Mouse (Mus musculus) midbrain, embryonic 12.5 days (tissue): ENCODE measurements around the gene Tbc1d25. TPM values are rescaled to one million over a fixed set of nuclear protein-coding genes. Genes with fewer than 3 reads are reported as not detected.
A peak's percentile ranks its signal among the peaks of the same experiment; 100 is the strongest.

ENCODE experiments used
- ATAC-seq: fragments of 200-750 bp; cut with Nextera tagmentation; 2 replicates; pipeline ENCODE4 v1.8.0; 2017; ENCODE audit warnings: low read depth, moderate TSS enrichment, moderate library complexity; ENCODE audit not compliant: low FRiP score
- H3K27ac ChIP-seq: fragments of 300-500 bp; sonication (generic); replicated peaks from 2 replicates; pipeline ENCODE4 v1.5.1; 2016; ENCODE audit warnings: mild to moderate bottlenecking
- H3K27me3 ChIP-seq: fragments of 300-500 bp; sonication (generic); 2 replicates; pipeline ENCODE4 v1.6.1; 2016; ENCODE audit warnings: mild to moderate bottlenecking
- H3K36me3 ChIP-seq: fragments of 300-500 bp; sonication (generic); 2 replicates; pipeline ENCODE4 v1.6.1; 2016
- H3K4me1 ChIP-seq: fragments of 300-500 bp; sonication (generic); 2 replicates; pipeline ENCODE4 v1.6.1; 2016
- H3K4me2 ChIP-seq: fragments of 300-500 bp; sonication (generic); replicated peaks from 2 replicates; pipeline ENCODE4 v1.6.1; 2016; ENCODE audit warnings: mild to moderate bottlenecking, moderate library complexity
- H3K4me3 ChIP-seq: fragments of 300-500 bp; sonication (generic); 2 replicates; pipeline ENCODE4 v1.5.1; 2016; ENCODE audit warnings: mild to moderate bottlenecking
- H3K9ac ChIP-seq: fragments of 300-500 bp; sonication (generic); replicated peaks from 2 replicates; pipeline ENCODE4 v1.6.1; 2016; ENCODE audit warnings: mild to moderate bottlenecking, moderate library complexity
- H3K9me3 ChIP-seq: fragments of 300-500 bp; sonication (generic); 2 replicates; pipeline ENCODE4 v1.6.1; 2016; ENCODE audit warnings: mild to moderate bottlenecking
- WGBS: fragments of 180-500 bp; shearing (Covaris S2); methylation state at CpG from one replicate; pipeline ENCODE4 v1.1.7; 2016; 5-methylcytosine and 5-hydroxymethylcytosine counted together
- polyA plus RNA-seq: library from polyadenylated mRNA; unstranded; fragments of >200 nt; fragmentation: Nextera tagmentation; extraction: Ambion mirVana; gene quantifications from 2 replicates; pipeline ENCODE4 v1.2.1, GENCODE M21; 2016

Tbc1d25 gene
- polyA plus RNA-seq, result 12.7 and 13.2 TPM in 2 replicates

DNA sequence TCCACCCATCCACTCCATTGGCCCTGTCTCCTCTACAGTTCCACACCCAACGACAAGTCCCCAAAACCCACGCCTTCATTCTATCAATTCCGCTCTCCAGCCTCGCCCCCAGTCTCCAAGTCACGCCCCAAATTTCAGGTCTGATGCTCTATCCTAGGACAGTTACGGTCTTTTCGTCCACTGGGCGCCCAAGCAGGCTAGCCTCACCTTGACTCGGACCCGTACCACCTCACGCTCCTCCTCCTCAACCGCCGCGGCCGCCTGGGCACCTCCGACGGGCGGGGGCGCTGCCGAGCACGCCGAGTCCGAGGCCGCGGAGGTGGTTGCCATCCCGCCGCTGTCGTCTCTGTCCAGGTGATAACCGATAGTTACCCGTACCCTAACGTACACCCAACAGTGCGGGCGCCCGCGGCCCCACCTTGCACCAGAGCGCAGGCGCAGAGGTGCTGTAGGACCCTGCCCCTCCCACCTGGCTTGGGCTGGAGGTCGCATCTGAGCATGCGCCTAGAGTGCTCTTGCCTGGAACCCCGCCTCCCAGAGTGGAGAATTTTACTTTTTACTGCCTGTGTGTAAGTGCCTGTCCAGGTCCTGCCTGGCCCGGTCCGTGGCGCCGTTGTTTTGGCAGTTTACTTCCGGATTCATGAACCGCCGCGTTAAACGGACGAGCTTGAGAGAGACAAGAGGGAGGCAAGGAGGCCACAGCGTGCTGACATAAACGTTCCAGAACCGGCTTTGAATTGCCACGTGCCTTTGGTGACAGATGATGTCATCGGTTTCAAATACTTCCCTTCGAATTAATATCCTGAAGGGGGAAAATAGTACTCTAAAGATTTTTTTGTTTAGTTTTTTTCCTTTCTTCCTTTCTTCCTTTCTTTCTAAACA lies at the start of gene Tbc1d25:
Gene Tbc1d25 (minus strand): TSS at position 678 of the 882 bp plus-strand sequence.
- 19% methylated on average over 56 of the region's 56 CpGs for WGBS

DNA sequence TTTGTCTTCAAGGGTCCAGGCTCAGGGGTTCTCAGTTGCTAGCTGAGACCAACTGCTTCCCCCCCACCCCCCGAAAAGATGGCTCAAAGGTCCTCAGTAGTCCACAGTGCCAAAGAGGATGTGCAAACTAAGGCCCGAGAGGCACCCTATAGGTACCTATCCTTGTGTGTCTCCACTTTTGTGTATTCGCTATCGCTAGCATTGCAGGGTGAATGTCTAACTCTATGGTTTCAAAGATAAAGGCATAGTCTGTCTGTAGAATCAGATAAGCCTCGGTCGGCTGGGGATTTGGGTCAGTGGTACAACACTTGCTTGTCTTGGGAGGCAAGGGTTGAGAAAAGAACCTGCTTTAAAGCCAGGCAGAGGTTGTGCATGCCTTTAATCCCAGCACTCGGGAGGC lies 47.5 kb upstream of the Tbc1d25 start:
- whole genome bisulfite sequencing, result 84% methylated on average over 7 of the region's 7 CpGs
- no peak for ATAC-seq
- Histone ChIP-seq H3K4me1 (no peaks in the 10 kb centered on the region), H3K9me3 (no peaks in the 10 kb centered on the region), H3K9ac (no peak overlapping the region), H3K4me3 (no peak overlapping the region), H3K27me3 (no peaks in the 10 kb centered on the region), H3K4me2 (no peak overlapping the region), H3K27ac (no peak overlapping the region), H3K36me3 (no peaks in the 10 kb centered on the region)

More for the DNA sequence above, at the start of gene Tbc1d25:
- peak within 1 kb of the TSS; percentile 57 for H3K4me3 ChIP-seq
- peak; percentile 96 for ATAC-seq
- H3K27ac ChIP-seq, result no peak within 1 kb of the TSS
- H3K9ac ChIP-seq, result peak within 1 kb of the TSS; percentile 53
- no peaks in the 10 kb centered on the region for H3K27me3 ChIP-seq
- H3K4me1 ChIP-seq, result 0 out of 2 replicates have a peak, but pooled peaks cover 5% of the 10 kb centered on the region
- 0 out of 2 replicates have a peak, but pooled peaks cover 4% of the 10 kb centered on the region for H3K36me3 ChIP-seq
- H3K9me3 ChIP-seq, result no peaks in the 10 kb centered on the region
- peak within 1 kb of the TSS; percentile 54 for H3K4me2 ChIP-seq

DNA sequence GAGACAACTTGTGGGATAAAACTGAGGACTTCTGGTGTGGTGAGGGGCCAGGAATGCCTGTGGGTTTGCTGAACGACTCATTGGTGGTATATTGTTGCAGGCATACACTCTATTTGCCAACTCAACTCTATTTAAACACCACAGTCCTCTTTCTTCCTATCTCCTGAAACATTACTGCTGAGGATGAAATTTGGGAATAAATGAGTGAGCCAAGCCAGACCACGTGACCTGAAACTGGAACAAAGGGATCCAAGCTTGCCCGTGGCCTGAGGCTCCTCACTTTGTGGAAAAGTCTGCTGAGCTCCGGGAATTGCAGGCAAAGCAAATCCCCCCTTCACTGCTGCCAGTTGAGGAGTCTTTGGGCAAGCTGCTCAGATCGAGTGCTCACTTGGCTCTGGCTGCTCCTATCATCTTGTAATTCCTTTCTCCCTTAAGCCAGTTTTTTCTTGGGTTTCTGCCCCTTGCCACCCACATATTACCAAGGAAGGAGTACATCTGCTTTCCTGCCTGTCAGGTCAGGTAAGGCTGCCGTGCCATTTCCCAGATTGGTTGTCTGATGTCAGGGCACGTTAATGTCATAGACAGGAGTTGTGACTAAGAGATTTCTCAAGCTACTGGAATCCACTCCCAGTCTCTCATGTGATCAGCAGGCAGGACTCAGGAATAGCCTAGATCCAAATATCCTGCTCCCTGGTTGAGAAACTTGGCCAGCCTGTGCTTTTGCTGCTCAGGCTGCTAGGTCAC lies 46.9 kb upstream of the Tbc1d25 start:
- Histone ChIP-seq H3K4me2 (no peak overlapping the region), H3K27me3 (no peaks in the 10 kb centered on the region), H3K9ac (no peak overlapping the region), H3K27ac (no peak overlapping the region), H3K4me3 (no peak overlapping the region), H3K4me1 (no peaks in the 10 kb centered on the region), H3K36me3 (no peaks in the 10 kb centered on the region), H3K9me3 (no peaks in the 10 kb centered on the region)
- 55% methylated on average over 7 of the region's 7 CpGs for WGBS
- ATAC-seq, result no peak

DNA sequence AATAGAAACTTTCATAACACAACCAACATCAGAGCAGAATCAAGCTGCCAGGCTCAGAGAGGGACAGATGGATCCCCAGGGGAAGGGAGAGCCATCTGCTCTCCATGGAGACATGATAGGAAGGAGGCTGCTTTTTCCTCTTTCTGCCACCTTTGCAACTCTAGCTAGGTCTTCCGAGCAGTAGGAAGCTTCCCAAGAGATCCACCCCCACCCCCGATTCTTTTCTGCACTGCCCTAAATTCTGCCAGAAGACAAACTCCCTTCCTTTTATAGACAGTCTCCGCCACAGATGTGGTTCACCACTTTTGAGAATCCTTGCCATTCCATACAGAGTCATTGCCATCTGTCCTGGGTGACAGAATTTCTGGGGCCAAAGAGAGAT lies 46.3 kb upstream of the Tbc1d25 start:
- Histone ChIP-seq H3K27me3 (no peaks in the 10 kb centered on the region), H3K36me3 (no peaks in the 10 kb centered on the region), H3K27ac (no peak overlapping the region), H3K9ac (no peak overlapping the region), H3K4me2 (no peak overlapping the region), H3K4me3 (no peak overlapping the region), H3K4me1 (no peaks in the 10 kb centered on the region), H3K9me3 (no peaks in the 10 kb centered on the region)
- 75% methylated on average over 3 of the region's 3 CpGs for WGBS
- ATAC-seq, result no peak

GRCm38 (mm10) chrX:8219651-8220050 lies 43.7 kb upstream of the Tbc1d25 start:
- ATAC-seq, result no peak
- Histone ChIP-seq H3K4me2 (no peak overlapping the region), H3K27me3 (no peaks in the 10 kb centered on the region), H3K36me3 (no peaks in the 10 kb centered on the region), H3K9ac (no peak overlapping the region), H3K4me3 (no peak overlapping the region), H3K9me3 (no peaks in the 10 kb centered on the region), H3K4me1 (no peaks in the 10 kb centered on the region), H3K27ac (no peak overlapping the region)
- WGBS, result 46% methylated on average over 8 of the region's 8 CpGs

DNA sequence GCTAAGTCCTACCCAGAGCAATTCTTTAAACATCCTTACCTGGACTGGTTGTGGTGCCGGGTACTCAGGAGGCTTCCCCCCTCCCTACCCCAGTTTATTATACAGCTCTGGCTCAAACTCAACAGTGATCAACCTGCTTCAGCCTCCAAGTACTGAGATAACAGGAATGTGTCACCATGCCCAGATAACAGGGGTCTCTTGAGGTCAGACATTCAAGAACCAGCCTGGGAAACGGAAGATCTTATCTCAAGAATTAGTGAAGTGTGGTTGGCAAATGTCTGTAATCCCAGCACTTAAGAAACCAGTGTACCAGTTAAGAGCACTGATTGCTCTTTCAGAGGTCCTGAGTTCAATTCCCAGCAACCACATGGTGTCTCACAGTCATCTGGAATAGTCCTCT lies 42.1 kb upstream of the Tbc1d25 start:
- no peak overlapping the region for H3K27ac ChIP-seq
- no peak overlapping the region for H3K9ac ChIP-seq
- H3K4me2 ChIP-seq, result no peak overlapping the region
- 60% methylated on average over 2 of the region's 2 CpGs for WGBS
- H3K27me3 ChIP-seq, result no peaks in the 10 kb centered on the region
- no peaks in the 10 kb centered on the region for H3K36me3 ChIP-seq
- H3K9me3 ChIP-seq, result no peaks in the 10 kb centered on the region
- no peak overlapping the region for H3K4me3 ChIP-seq
- no peaks in the 10 kb centered on the region for H3K4me1 ChIP-seq
- ATAC-seq, result no peak

- Histone ChIP-seq H3K27ac (no peak overlapping the region), H3K4me2 (no peak overlapping the region), H3K9me3 (no peaks in the 10 kb centered on the region), H3K27me3 (no peaks in the 10 kb centered on the region), H3K36me3 (no peaks in the 10 kb centered on the region), H3K9ac (no peak overlapping the region), H3K4me1 (no peaks in the 10 kb centered on the region), H3K4me3 (no peak overlapping the region)
- WGBS, result 28% methylated on average over 6 of the region's 6 CpGs
- ATAC-seq, result no peak
These were observed 41.4 kb upstream of the Tbc1d25 start for GRCm38 (mm10) chrX:8217383-8217782.

GRCm38 (mm10) chrX:8211490-8212207 lies 35.7 kb upstream of the Tbc1d25 start:
- Histone ChIP-seq H3K4me2 (no peak overlapping the region), H3K9me3 (no peaks in the 10 kb centered on the region), H3K4me1 (no peaks in the 10 kb centered on the region), H3K9ac (no peak overlapping the region), H3K36me3 (no peaks in the 10 kb centered on the region), H3K4me3 (no peak overlapping the region), H3K27ac (no peak overlapping the region), H3K27me3 (no peaks in the 10 kb centered on the region)
- no peak for ATAC-seq
- 76% methylated on average over 7 of the region's 7 CpGs for WGBS

GRCm38 (mm10) chrX:8209720-8210119 lies 33.7 kb upstream of the Tbc1d25 start:
- Histone ChIP-seq H3K4me2 (no peak overlapping the region), H3K27me3 (no peaks in the 10 kb centered on the region), H3K9ac (no peak overlapping the region), H3K4me3 (no peak overlapping the region), H3K36me3 (no peaks in the 10 kb centered on the region), H3K9me3 (no peaks in the 10 kb centered on the region), H3K4me1 (peaks cover 3% of the 10 kb centered on the region; the same call in 1 of the 2 replicates), H3K27ac (no peak overlapping the region)
- no peak for ATAC-seq
- WGBS, result 72% methylated on average over 2 of the region's 2 CpGs

GRCm38 (mm10) chrX:8207224-8207623 lies 31.2 kb upstream of the Tbc1d25 start:
- Histone ChIP-seq H3K27ac (no peak overlapping the region), H3K9ac (no peak overlapping the region), H3K36me3 (no peaks in the 10 kb centered on the region), H3K27me3 (no peaks in the 10 kb centered on the region), H3K4me3 (no peak overlapping the region), H3K4me2 (peak overlapping the region; percentile 57; the same call in 1 of the 2 replicates), H3K9me3 (no peaks in the 10 kb centered on the region), H3K4me1 (peaks cover 3% of the 10 kb centered on the region; the same call in 1 of the 2 replicates)
- no peak for ATAC-seq
- WGBS, result 23% methylated on average over 4 of the region's 4 CpGs

GRCm38 (mm10) chrX:8206694-8207197 lies 30.8 kb upstream of the Tbc1d25 start:
- Histone ChIP-seq H3K4me1 (peaks cover 3% of the 10 kb centered on the region; the same call in 1 of the 2 replicates), H3K4me2 (peak overlapping the region; percentile 57), H3K9ac (no peak overlapping the region; the same call in 1 of the 2 replicates), H3K27me3 (no peaks in the 10 kb centered on the region), H3K9me3 (no peaks in the 10 kb centered on the region), H3K4me3 (peak overlapping the region; percentile 48), H3K36me3 (no peaks in the 10 kb centered on the region), H3K27ac (no peak overlapping the region)
- no peak for ATAC-seq
- 19% methylated on average over 11 of the region's 11 CpGs for WGBS
